Mouse (Mus musculus): ENCODE data around the gene Tnfsf8.
A peak's percentile ranks its signal among the peaks of the same experiment; 100 is the strongest.

Gene Tnfsf8

GRCm38 (mm10) chr4:63843924-63844323 is 17.2 kb downstream of the Tnfsf8 start:
- DNase-seq (ENCODE audit: low read depth in 1 of 2, low spot score in 2 of 2): no peak

GRCm38 (mm10) chr4:63842278-63842677 is 18.9 kb downstream of the Tnfsf8 start:
- no peak for DNase-seq (ENCODE audit: low read depth in 1 of 2, low spot score in 2 of 2)

DNA sequence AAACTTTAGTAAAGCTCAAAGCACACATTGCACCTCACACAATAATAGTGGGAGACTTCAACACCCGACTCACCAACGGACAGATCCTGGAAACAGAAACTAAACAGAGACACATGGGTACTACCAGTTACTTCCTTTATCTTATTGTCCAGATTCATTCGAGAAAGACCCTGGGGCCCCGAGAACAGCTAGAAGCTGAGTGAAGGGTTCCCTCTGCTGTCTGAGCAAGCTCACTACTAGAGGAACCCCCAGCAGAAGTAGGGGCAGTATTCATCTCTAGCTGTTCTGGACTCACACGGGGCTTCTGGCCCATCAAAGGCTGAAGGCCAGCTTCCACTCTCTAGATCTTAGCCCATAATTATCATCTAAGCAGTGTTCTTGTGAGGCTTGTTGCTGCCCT is 20.7 kb downstream of the Tnfsf8 start:
- peak; percentile 11 to 40 for DNase-seq (ENCODE audit: low read depth in 1 of 2, low spot score in 2 of 2)

- DNase-seq (ENCODE audit: low read depth in 1 of 2, low spot score in 2 of 2): no peak
These were observed 38.0 kb downstream of the Tnfsf8 start for GRCm38 (mm10) chr4:63823136-63823535.

- DNase-seq (ENCODE audit: low read depth in 1 of 2, low spot score in 2 of 2): no peak
These were observed 43.6 kb downstream of the Tnfsf8 start for GRCm38 (mm10) chr4:63817505-63817904.

GRCm38 (mm10) chr4:63815668-63816067 is 45.5 kb downstream of the Tnfsf8 start:
- DNase-seq (ENCODE audit: low read depth in 1 of 2, low spot score in 2 of 2): peak; percentile 8 to 19

- DNase-seq (ENCODE audit: low read depth in 1 of 2, low spot score in 2 of 2): no peak
These were observed 63.1 kb downstream of the Tnfsf8 start for GRCm38 (mm10) chr4:63798083-63798482.

DNA sequence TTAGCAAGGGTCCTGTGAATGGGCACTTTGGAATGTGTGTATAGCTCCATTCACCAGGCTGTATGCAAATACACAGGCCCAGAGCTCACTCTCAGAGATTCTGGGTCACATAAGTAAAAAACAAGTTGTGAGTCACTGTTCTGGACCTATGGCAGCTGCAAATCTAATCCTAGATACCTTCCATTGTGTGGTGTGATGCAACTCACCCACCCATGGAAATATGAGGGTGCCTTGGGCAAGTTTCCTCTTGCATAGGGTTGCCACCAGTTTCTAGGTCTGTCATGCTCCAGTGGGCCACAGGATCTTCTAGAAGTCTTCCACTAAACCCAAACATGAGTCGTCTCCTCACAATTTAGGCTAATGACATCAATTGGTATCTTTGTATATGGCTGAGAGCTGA is 64.6 kb downstream of the Tnfsf8 start:
- DNase-seq (ENCODE audit: low read depth in 1 of 2, low spot score in 2 of 2): no peak

DNA sequence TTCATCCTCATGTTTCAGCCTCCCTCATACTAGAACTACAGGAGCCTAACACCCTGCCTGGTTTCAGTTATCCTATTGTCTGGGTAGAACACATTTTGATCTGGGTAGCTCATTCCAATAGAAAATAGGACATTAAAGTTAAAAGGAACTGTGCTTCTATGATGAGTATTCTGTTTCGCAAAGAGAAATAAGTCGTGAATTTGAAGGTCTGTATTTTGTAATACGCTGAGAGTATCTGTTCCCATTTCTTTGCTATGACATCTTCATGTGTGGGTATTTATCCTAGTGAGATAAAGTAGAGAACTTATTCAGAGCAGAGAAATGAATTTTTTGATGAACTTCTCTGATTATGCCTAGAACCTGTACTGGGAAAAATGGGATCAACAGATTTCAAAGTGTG is 68.8 kb downstream of the Tnfsf8 start:
- no peak for DNase-seq (ENCODE audit: low read depth in 1 of 2, low spot score in 2 of 2)

- DNase-seq (ENCODE audit: low read depth in 1 of 2, low spot score in 2 of 2): no peak
These were observed 75.7 kb downstream of the Tnfsf8 start for GRCm38 (mm10) chr4:63785466-63785865.

GRCm38 (mm10) chr4:63783826-63784225 is 77.3 kb downstream of the Tnfsf8 start:
- DNase-seq (ENCODE audit: low read depth in 1 of 2, low spot score in 2 of 2): no peak

DNA sequence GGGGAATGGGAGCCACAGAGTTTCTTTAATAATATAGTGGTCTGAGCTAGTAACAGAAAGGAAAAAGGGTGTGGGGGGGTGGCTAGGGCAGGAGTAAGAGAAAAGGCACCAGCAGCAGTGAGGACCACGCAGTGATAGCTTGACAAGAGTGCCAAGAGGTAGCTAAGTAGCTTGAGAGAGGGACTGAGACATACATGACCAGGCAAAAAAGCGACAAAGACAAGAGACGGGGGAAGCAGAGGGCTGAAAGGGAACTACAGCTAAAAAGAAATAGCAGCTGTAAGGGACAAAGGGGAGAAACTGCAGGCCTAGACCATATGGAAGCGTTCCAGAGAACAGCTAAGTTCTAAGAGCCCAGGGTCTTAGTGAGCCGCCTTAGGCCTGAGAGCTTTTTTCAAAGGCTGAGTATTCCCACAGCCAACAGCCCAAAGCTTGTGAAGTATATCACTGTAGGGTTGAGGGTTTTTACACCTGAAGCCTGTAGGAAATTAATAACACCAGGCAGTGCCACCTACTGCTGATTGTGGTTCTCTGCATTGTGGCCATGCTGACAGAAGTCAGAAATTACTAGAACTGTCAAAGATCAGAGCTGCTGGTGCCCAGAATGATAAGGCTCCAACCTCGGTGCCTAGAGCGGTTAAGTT is 78.1 kb downstream of the Tnfsf8 start:
- no peak for DNase-seq (ENCODE audit: low read depth in 1 of 2, low spot score in 2 of 2)
